Mouse (Mus musculus) skeletal muscle tissue, adult 2 months (tissue): Measurements from ENCODE around the gene Rufy2.
"Not testable (repeated sequence)": the region's sequence is repeated elsewhere in the genome, so short reads cannot be mapped to it uniquely, and the experiment has no call there.

Experiments used
- DNase-seq: peaks from one replicate; pipeline ENCODE4 v3.0.0-alpha.2; 2012; ENCODE audit warnings: low read depth, low spot score

The Rufy2 gene

GRCm38 (mm10) chr10:63051267-63051666 is 71.2 kb downstream of the Rufy2 start:
- DNase-seq, result no peak

- DNase-seq, result no peak
Measured at GRCm38 (mm10) chr10:63052011-63052410, 72.0 kb downstream of the Rufy2 start.

GRCm38 (mm10) chr10:63053007-63053406 is 73.0 kb downstream of the Rufy2 start:
- no peak for DNase-seq

- not testable (repeated sequence) for DNase-seq
Measured at GRCm38 (mm10) chr10:63054071-63054470, 74.0 kb downstream of the Rufy2 start.

- no peak for DNase-seq
Measured at GRCm38 (mm10) chr10:63054586-63054985, 74.6 kb downstream of the Rufy2 start.

GRCm38 (mm10) chr10:63056966-63057750 is 77.1 kb downstream of the Rufy2 start:
- DNase-seq, result peak; percentile 7

- DNase-seq, result no peak
Measured at GRCm38 (mm10) chr10:63059862-63060261, 79.8 kb downstream of the Rufy2 start, which contains the start of gene Pbld1. Pbld1 (plus strand) TSS chr10:63060162.

- DNase-seq, result no peak
Measured at GRCm38 (mm10) chr10:63060406-63060805, 80.4 kb downstream of the Rufy2 start.

- no peak for DNase-seq
Measured at GRCm38 (mm10) chr10:63061266-63061665, 81.2 kb downstream of the Rufy2 start.

- DNase-seq, result no peak
Measured at GRCm38 (mm10) chr10:63062696-63063095, 82.7 kb downstream of the Rufy2 start.

GRCm38 (mm10) chr10:63063365-63063764 is 83.3 kb downstream of the Rufy2 start:
- no peak for DNase-seq

GRCm38 (mm10) chr10:63064516-63064915 is 84.5 kb downstream of the Rufy2 start:
- DNase-seq, result no peak

- no peak for DNase-seq
Measured at GRCm38 (mm10) chr10:63065561-63065960, 85.5 kb downstream of the Rufy2 start.

GRCm38 (mm10) chr10:63065988-63066387 is 86.0 kb downstream of the Rufy2 start:
- DNase-seq, result peak; percentile 67
